Mouse (Mus musculus) left cerebral cortex, adult 8-10 months (tissue): ENCODE data around the gene Scgb2b15. TPM values are rescaled to one million over a fixed set of nuclear protein-coding genes. Genes with fewer than 3 reads are reported as not detected.
"Not testable (repeated sequence)": the region's sequence is repeated elsewhere in the genome, so short reads cannot be mapped to it uniquely, and the experiment has no call there.

Experiments
- DNase-seq, 2 experiments: peaks; one replicate each; pipeline ENCODE4 v3.0.0; 2022; ENCODE audit warnings: low spot score in 2 of 2
- total RNA-seq, 4 experiments: library from RNA; stranded (reverse); gene quantifications; 2 replicates each; pipeline ENCODE4 v1.2.4; 2022

The Scgb2b15 gene
- total RNA-seq: not detected

DNA sequence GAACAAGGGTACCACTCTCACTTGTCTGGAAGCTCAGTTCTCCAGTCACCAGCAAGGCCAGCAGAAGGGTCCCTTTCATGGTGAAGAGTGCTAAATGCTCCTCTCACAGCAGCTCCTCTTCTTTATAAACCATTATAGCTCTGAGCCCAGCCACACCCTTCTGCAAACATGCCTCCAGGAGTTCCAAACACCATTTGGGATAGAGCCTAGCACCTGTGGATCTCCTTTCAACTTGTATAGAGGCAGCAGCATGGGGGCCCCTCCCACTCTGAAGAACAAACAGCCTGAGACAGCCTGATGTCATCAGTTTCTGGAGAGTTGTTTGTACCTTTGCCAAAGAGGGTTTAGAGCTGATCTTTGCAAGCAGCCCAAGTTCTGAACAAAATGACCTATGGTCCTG, at the start of gene Scgb2b15:
Scgb2b15 (minus strand) TSS at position 101 of the 400 bp plus-strand sequence.
- DNase-seq: not testable (repeated sequence)

DNA sequence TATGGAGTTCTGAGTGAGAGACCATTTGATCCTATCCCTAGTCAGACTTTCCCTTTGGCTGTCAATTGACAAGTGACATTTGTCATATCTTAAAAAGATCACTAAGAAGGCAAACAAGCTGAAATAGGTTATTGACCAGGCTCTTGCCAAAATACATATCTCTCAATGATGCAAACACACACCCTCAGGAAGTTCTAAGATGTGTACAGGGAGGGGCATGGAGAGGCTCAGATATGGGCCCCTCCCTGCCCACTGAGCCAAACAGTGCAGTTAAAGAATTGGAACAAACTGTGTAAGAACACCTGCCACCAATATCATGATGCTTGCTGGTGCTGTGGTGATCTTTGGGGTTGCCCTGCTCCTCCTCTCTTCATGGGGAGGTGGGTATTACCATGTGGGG, 6.8 kb upstream of the Scgb2b15 start, which contains the start of gene Scgb1b15:
Scgb1b15 (plus strand) TSS at position 301 of the 400 bp plus-strand sequence.
- not testable (repeated sequence) for DNase-seq

Other genes starting within 250 kb of the Scgb2b15 start
- gene Scgb1b15, start 6.9 kb upstream of the Scgb2b15 start, total RNA-seq: not detected
- gene Scgb2b17, start 226.9 kb upstream of the Scgb2b15 start, total RNA-seq: not detected
- gene Scgb1b17, start 233.8 kb upstream of the Scgb2b15 start, total RNA-seq: not detected